Mouse (Mus musculus) liver, embryonic 15.5 days (tissue): ENCODE results near the gene Zfp668. TPM values are rescaled to one million over a fixed set of nuclear protein-coding genes. Genes with fewer than 3 reads are reported as not detected.
A peak's percentile ranks its signal among the peaks of the same experiment; 100 is the strongest.
"Not testable (repeated sequence)": the region's sequence is repeated elsewhere in the genome, so short reads cannot be mapped to it uniquely, and the experiment has no call there.

ENCODE experiments used
- ATAC-seq: fragments of 200-750 bp; cut with Nextera tagmentation; 2 replicates; pipeline ENCODE4 v1.8.0; 2017; ENCODE audit warnings: moderate number of reproducible peaks, mild to moderate bottlenecking, moderate library complexity; ENCODE audit not compliant: insufficient read depth
- H3K27ac ChIP-seq: fragments of 300-500 bp; sonication (generic); replicated peaks from 2 replicates; pipeline ENCODE4 v1.5.1; 2015; ENCODE audit warnings: mild to moderate bottlenecking, inconsistent platforms
- H3K27me3 ChIP-seq: fragments of 300-500 bp; sonication (generic); 2 replicates; pipeline ENCODE4 v1.6.1; 2015; ENCODE audit warnings: mild to moderate bottlenecking, inconsistent platforms
- H3K36me3 ChIP-seq: fragments of 300-500 bp; sonication (generic); replicated peaks from 2 replicates; pipeline ENCODE4 v1.6.1; 2015; ENCODE audit warnings: moderate library complexity, mild to moderate bottlenecking, inconsistent platforms
- H3K4me1 ChIP-seq: fragments of 300-500 bp; sonication (generic); replicated peaks from 2 replicates; pipeline ENCODE4 v1.6.1; 2015; ENCODE audit warnings: inconsistent platforms
- H3K4me2 ChIP-seq: fragments of 300-500 bp; sonication (generic); 2 replicates; pipeline ENCODE4 v1.6.1; 2015; ENCODE audit warnings: moderate library complexity, mild to moderate bottlenecking, inconsistent platforms
- H3K4me3 ChIP-seq: fragments of 300-500 bp; sonication (generic); replicated peaks from 2 replicates; pipeline ENCODE4 v1.5.1; 2015; ENCODE audit warnings: mild to moderate bottlenecking, inconsistent platforms
- H3K9ac ChIP-seq: fragments of 300-500 bp; sonication (generic); 2 replicates; pipeline ENCODE4 v1.6.1; 2015; ENCODE audit warnings: moderate library complexity, mild to moderate bottlenecking, inconsistent platforms
- H3K9me3 ChIP-seq: fragments of 300-500 bp; sonication (generic); replicated peaks from 2 replicates; pipeline ENCODE4 v1.6.1; 2016; ENCODE audit warnings: inconsistent platforms
- WGBS: fragments of 180-500 bp; shearing (Covaris S2); methylation state at CpG from one replicate; pipeline ENCODE4 v1.1.7; 2015; ENCODE audit warnings: mixed read lengths; ENCODE audit not compliant: insufficient replicate concordance; 5-methylcytosine and 5-hydroxymethylcytosine counted together
- polyA plus RNA-seq: library from polyadenylated mRNA; unstranded; fragments of >200 nt; fragmentation: Nextera tagmentation; extraction: Ambion mirVana; gene quantifications from 2 replicates; pipeline ENCODE4 v1.2.1, GENCODE M21; 2015

Gene Zfp668
- polyA plus RNA-seq, 1 experiment from 2014 or later, result 5.7 TPM

GRCm38 (mm10) chr7:127912190-127912871 is 35.7 kb upstream of the Zfp668 start, which contains the start of gene Kat8:
TSS of gene Kat8 (plus strand) at chr7:127912516.
- H3K4me3 ChIP-seq, result peak within 1 kb of the TSS; percentile 71
- H3K27me3 ChIP-seq, result no peaks in the 10 kb centered on the region
- peaks cover 50% of the 10 kb centered on the region for H3K36me3 ChIP-seq
- H3K9me3 ChIP-seq, result no peaks in the 10 kb centered on the region
- H3K27ac ChIP-seq, result peak within 1 kb of the TSS; percentile 83
- H3K4me1 ChIP-seq, result peaks cover 20% of the 10 kb centered on the region
- 1% methylated on average over 40 of the region's 40 CpGs for WGBS
- peak within 1 kb of the TSS; percentile 56 for H3K9ac ChIP-seq
- peak; percentile 97 for ATAC-seq
- H3K4me2 ChIP-seq, result peak within 1 kb of the TSS; percentile 78

GRCm38 (mm10) chr7:127908656-127909055 is 32.0 kb upstream of the Zfp668 start:
- no peak overlapping the region for H3K4me3 ChIP-seq
- no peaks in the 10 kb centered on the region for H3K27me3 ChIP-seq
- H3K4me1 ChIP-seq, result peaks cover 42% of the 10 kb centered on the region
- WGBS, result 84% methylated on average over 4 of the region's 4 CpGs
- no peaks in the 10 kb centered on the region for H3K9me3 ChIP-seq
- no peak overlapping the region for H3K9ac ChIP-seq
- H3K36me3 ChIP-seq, result peaks cover 54% of the 10 kb centered on the region
- H3K4me2 ChIP-seq, result no peak overlapping the region
- no peak overlapping the region for H3K27ac ChIP-seq
- ATAC-seq, result no peak

GRCm38 (mm10) chr7:127907939-127908338 is 31.3 kb upstream of the Zfp668 start:
- Histone ChIP-seq H3K4me3 (no peak overlapping the region), H3K9ac (no peak overlapping the region), H3K4me1 (peaks cover 36% of the 10 kb centered on the region), H3K27me3 (no peaks in the 10 kb centered on the region), H3K27ac (no peak overlapping the region), H3K4me2 (no peak overlapping the region), H3K9me3 (no peaks in the 10 kb centered on the region), H3K36me3 (peaks cover 54% of the 10 kb centered on the region)
- 83% methylated on average over 12 of the region's 12 CpGs for WGBS
- no peak for ATAC-seq

GRCm38 (mm10) chr7:127903971-127904796 is 27.6 kb upstream of the Zfp668 start, which contains the start of gene Bckdk:
TSS of gene Bckdk (plus strand) at chr7:127904082.
- peak within 1 kb of the TSS; percentile 82 for H3K4me3 ChIP-seq
- H3K4me1 ChIP-seq, result peaks cover 49% of the 10 kb centered on the region
- peaks cover 45% of the 10 kb centered on the region for H3K36me3 ChIP-seq
- peak within 1 kb of the TSS; percentile 93 for H3K9ac ChIP-seq
- no peaks in the 10 kb centered on the region for H3K9me3 ChIP-seq
- no peaks in the 10 kb centered on the region for H3K27me3 ChIP-seq
- H3K27ac ChIP-seq, result peak within 1 kb of the TSS; percentile 87
- ATAC-seq, result peak; percentile 80
- 5% methylated on average over 38 of the region's 38 CpGs for WGBS
- peak within 1 kb of the TSS; percentile 88 for H3K4me2 ChIP-seq

- Histone ChIP-seq H3K4me2 (no peak overlapping the region), H3K36me3 (peaks cover 20% of the 10 kb centered on the region), H3K9ac (no peak overlapping the region), H3K27ac (no peak overlapping the region), H3K4me1 (peaks cover 65% of the 10 kb centered on the region), H3K9me3 (no peaks in the 10 kb centered on the region), H3K4me3 (no peak overlapping the region), H3K27me3 (no peaks in the 10 kb centered on the region)
- no peak for ATAC-seq
- WGBS, result 30% methylated on average over 2 of the region's 2 CpGs
Measured at GRCm38 (mm10) chr7:127901772-127902171, 25.1 kb upstream of the Zfp668 start.

GRCm38 (mm10) chr7:127899997-127900396 is 23.4 kb upstream of the Zfp668 start:
- H3K4me3 ChIP-seq, result no peak overlapping the region
- no peak overlapping the region; the same call in 1 of the 2 replicates for H3K4me2 ChIP-seq
- H3K36me3 ChIP-seq, result peaks cover 3% of the 10 kb centered on the region; the same call in 1 of the 2 replicates
- peak overlapping the region; percentile 60 for H3K27ac ChIP-seq
- no peaks in the 10 kb centered on the region for H3K9me3 ChIP-seq
- 5% methylated on average over 7 of the region's 7 CpGs for WGBS
- H3K9ac ChIP-seq, result no peak overlapping the region
- no peaks in the 10 kb centered on the region for H3K27me3 ChIP-seq
- H3K4me1 ChIP-seq, result peaks cover 70% of the 10 kb centered on the region
- no peak for ATAC-seq

- Histone ChIP-seq H3K36me3 (0 out of 2 replicates have a peak, but pooled peaks cover 6% of the 10 kb centered on the region), H3K4me2 (peak overlapping the region; percentile 29), H3K4me3 (no peak overlapping the region), H3K9me3 (no peaks in the 10 kb centered on the region), H3K27me3 (no peaks in the 10 kb centered on the region), H3K9ac (no peak overlapping the region), H3K4me1 (peaks cover 72% of the 10 kb centered on the region), H3K27ac (peak overlapping the region; percentile 60)
- ATAC-seq, result no peak
- 27% methylated on average over 10 of the region's 10 CpGs for WGBS
Measured at GRCm38 (mm10) chr7:127898179-127898956, 21.7 kb upstream of the Zfp668 start.

GRCm38 (mm10) chr7:127897542-127897941 is 20.9 kb upstream of the Zfp668 start:
- WGBS, result 71% methylated on average over 7 of the region's 7 CpGs
- H3K27ac ChIP-seq, result no peak overlapping the region
- no peak for ATAC-seq

GRCm38 (mm10) chr7:127896384-127896783 is 19.8 kb upstream of the Zfp668 start:
- no peak overlapping the region for H3K4me3 ChIP-seq
- peak overlapping the region; percentile 92 for H3K4me2 ChIP-seq
- WGBS, result 49% methylated on average over 13 of the region's 13 CpGs

More at GRCm38 (mm10) chr7:127897542-127897941, 20.9 kb upstream of the Zfp668 start:
- Histone ChIP-seq H3K9me3 (no peaks in the 10 kb centered on the region), H3K27me3 (no peaks in the 10 kb centered on the region), H3K9ac (no peak overlapping the region), H3K4me3 (no peak overlapping the region), H3K36me3 (peaks cover 14% of the 10 kb centered on the region), H3K4me1 (peaks cover 72% of the 10 kb centered on the region), H3K4me2 (no peak overlapping the region)

GRCm38 (mm10) chr7:127895891-127896290 is 19.3 kb upstream of the Zfp668 start:
- Histone ChIP-seq H3K4me1 (peaks cover 62% of the 10 kb centered on the region), H3K36me3 (peaks cover 20% of the 10 kb centered on the region), H3K4me2 (peak overlapping the region; percentile 92), H3K9ac (0 out of 2 replicates have a peak overlapping the region, but pooled peaks have one; percentile 15), H3K27ac (peak overlapping the region; percentile 86), H3K4me3 (peak overlapping the region; percentile 67)
- WGBS, result 56% methylated on average over 7 of the region's 7 CpGs
- H3K27me3 ChIP-seq, ATAC-seq, H3K9me3 ChIP-seq: not testable (repeated sequence)

More at GRCm38 (mm10) chr7:127896384-127896783, 19.8 kb upstream of the Zfp668 start:
- Histone ChIP-seq H3K36me3 (peaks cover 20% of the 10 kb centered on the region), H3K27ac (peak overlapping the region; percentile 86), H3K4me1 (peaks cover 64% of the 10 kb centered on the region), H3K9me3 (no peaks in the 10 kb centered on the region), H3K9ac (no peak overlapping the region), H3K27me3 (no peaks in the 10 kb centered on the region)
- ATAC-seq, result no peak
